Mouse (Mus musculus) liver, embryonic 15.5 days (tissue): ENCODE data around the gene Dph6. TPM values are rescaled to one million over a fixed set of nuclear protein-coding genes. Genes with fewer than 3 reads are reported as not detected.

Experiments used
- ATAC-seq: fragments of 200-750 bp; cut with Nextera tagmentation; 2 replicates; pipeline ENCODE4 v1.8.0; 2017; ENCODE audit warnings: moderate number of reproducible peaks, mild to moderate bottlenecking, moderate library complexity; ENCODE audit not compliant: insufficient read depth
- H3K27ac ChIP-seq: fragments of 300-500 bp; sonication (generic); replicated peaks from 2 replicates; pipeline ENCODE4 v1.5.1; 2015; ENCODE audit warnings: mild to moderate bottlenecking, inconsistent platforms
- H3K27me3 ChIP-seq: fragments of 300-500 bp; sonication (generic); 2 replicates; pipeline ENCODE4 v1.6.1; 2015; ENCODE audit warnings: mild to moderate bottlenecking, inconsistent platforms
- H3K36me3 ChIP-seq: fragments of 300-500 bp; sonication (generic); replicated peaks from 2 replicates; pipeline ENCODE4 v1.6.1; 2015; ENCODE audit warnings: moderate library complexity, mild to moderate bottlenecking, inconsistent platforms
- H3K4me1 ChIP-seq: fragments of 300-500 bp; sonication (generic); replicated peaks from 2 replicates; pipeline ENCODE4 v1.6.1; 2015; ENCODE audit warnings: inconsistent platforms
- H3K4me2 ChIP-seq: fragments of 300-500 bp; sonication (generic); 2 replicates; pipeline ENCODE4 v1.6.1; 2015; ENCODE audit warnings: moderate library complexity, mild to moderate bottlenecking, inconsistent platforms
- H3K4me3 ChIP-seq: fragments of 300-500 bp; sonication (generic); replicated peaks from 2 replicates; pipeline ENCODE4 v1.5.1; 2015; ENCODE audit warnings: mild to moderate bottlenecking, inconsistent platforms
- H3K9ac ChIP-seq: fragments of 300-500 bp; sonication (generic); 2 replicates; pipeline ENCODE4 v1.6.1; 2015; ENCODE audit warnings: moderate library complexity, mild to moderate bottlenecking, inconsistent platforms
- H3K9me3 ChIP-seq: fragments of 300-500 bp; sonication (generic); replicated peaks from 2 replicates; pipeline ENCODE4 v1.6.1; 2016; ENCODE audit warnings: inconsistent platforms
- WGBS: fragments of 180-500 bp; shearing (Covaris S2); methylation state at CpG from one replicate; pipeline ENCODE4 v1.1.7; 2015; ENCODE audit warnings: mixed read lengths; ENCODE audit not compliant: insufficient replicate concordance; 5-methylcytosine and 5-hydroxymethylcytosine counted together
- polyA plus RNA-seq: library from polyadenylated mRNA; unstranded; fragments of >200 nt; fragmentation: Nextera tagmentation; extraction: Ambion mirVana; gene quantifications from 2 replicates; pipeline ENCODE4 v1.2.1, GENCODE M21; 2015

Gene Dph6
- polyA plus RNA-seq, 1 experiment from 2014 or later = 6.9 TPM

- Histone ChIP-seq H3K9ac (no peak overlapping the region), H3K27ac (no peak overlapping the region), H3K36me3 (no peaks in the 10 kb centered on the region), H3K9me3 (no peaks in the 10 kb centered on the region), H3K4me2 (no peak overlapping the region), H3K4me3 (no peak overlapping the region), H3K27me3 (no peaks in the 10 kb centered on the region), H3K4me1 (0 out of 2 replicates have a peak, but pooled peaks cover 4% of the 10 kb centered on the region)
- WGBS = 16% methylated on average over 1 of the region's 1 CpGs
- peak; percentile 37; the same call in 1 of the 2 replicates for ATAC-seq
Measured at GRCm38 (mm10) chr2:114536032-114536431, 118.7 kb downstream of the Dph6 start.

DNA sequence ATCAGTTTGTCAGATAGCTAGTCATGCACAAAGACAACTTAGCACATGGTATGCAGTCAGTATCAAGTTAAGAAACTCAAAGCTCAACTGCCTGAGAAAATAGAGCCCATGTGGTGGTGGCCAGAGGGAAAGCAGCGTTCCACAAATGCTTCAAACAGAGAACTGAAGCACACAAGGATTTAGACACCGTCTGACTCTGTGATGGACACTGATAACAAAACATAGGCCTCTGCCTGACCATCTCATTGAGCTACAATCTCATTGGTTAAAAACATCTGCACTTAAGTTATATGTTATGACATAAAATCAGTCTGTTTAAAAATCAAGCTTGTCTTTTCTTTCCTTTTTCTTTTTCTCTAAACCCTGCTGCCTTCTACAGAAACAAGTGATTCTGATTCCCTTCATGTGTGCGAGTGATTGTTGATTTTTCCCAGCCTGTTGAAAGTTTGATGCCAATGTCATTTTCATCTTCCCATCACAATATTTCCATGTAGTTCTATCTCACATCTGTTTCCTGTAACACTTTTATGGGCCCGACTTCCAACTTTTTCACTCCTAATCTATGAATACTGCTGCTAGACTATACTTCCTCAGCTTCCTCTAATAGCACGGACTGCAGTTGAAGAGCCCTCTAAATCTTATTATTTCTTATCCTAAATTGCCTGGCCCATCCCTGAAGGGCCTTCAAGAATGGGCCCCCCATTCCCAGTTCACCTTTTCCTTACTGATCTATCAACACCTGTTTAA lies 123.6 kb downstream of the Dph6 start:
- H3K9ac ChIP-seq = no peak overlapping the region
- 0 out of 2 replicates have a peak, but pooled peaks cover 4% of the 10 kb centered on the region for H3K4me1 ChIP-seq
- H3K27me3 ChIP-seq = no peaks in the 10 kb centered on the region
- ATAC-seq = no peak
- no peak overlapping the region for H3K4me2 ChIP-seq
- H3K4me3 ChIP-seq = no peak overlapping the region
- H3K9me3 ChIP-seq = no peaks in the 10 kb centered on the region
- no peaks in the 10 kb centered on the region for H3K36me3 ChIP-seq
- WGBS = 46% methylated on average over 5 of the region's 5 CpGs
- H3K27ac ChIP-seq = no peak overlapping the region

DNA sequence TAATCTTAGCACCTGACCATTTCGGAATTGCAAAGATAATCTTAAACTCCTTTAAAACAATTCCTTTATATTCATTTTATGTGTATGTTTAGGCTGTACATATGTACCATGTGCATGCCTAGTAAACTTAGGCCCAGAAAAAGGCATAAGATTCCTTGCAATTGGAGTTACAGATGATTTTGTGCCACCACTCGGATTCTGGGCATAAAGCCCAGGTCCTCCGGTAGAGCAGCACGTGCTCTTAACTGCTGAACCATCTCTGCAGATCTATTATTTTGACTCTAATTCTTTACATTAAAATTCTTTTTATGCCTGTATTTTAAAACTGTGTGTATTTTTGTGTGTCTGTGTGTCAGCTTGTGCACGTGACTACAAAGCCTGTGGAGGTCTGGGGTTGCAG lies 134.3 kb downstream of the Dph6 start:
- no peak overlapping the region for H3K4me3 ChIP-seq
- no peak overlapping the region for H3K27ac ChIP-seq
- no peaks in the 10 kb centered on the region for H3K27me3 ChIP-seq
- no peak for ATAC-seq
- no peaks in the 10 kb centered on the region for H3K4me1 ChIP-seq
- no peaks in the 10 kb centered on the region for H3K36me3 ChIP-seq
- H3K9ac ChIP-seq = no peak overlapping the region
- H3K4me2 ChIP-seq = no peak overlapping the region
- WGBS = 73% methylated on average over 5 of the region's 5 CpGs
- H3K9me3 ChIP-seq = no peaks in the 10 kb centered on the region

DNA sequence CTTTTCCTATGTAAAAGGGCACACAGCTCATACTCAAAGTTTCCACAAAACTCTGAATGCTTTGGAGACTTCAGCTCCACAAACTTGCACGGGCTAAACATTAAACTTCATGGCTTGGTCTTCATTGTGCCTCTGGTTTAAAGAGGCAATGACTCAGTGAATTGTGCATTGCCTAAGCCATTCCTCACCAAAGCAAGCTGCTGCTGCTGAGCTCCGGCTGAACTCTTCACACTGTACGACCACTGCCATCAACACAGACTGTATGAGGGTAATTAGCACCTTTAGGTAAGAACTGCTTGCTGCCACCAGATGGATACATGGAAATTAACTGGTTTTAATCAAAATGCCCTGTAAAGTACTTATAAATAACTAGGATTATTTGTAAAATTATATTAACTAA lies 134.9 kb downstream of the Dph6 start:
- H3K4me3 ChIP-seq = no peak overlapping the region
- H3K9me3 ChIP-seq = no peaks in the 10 kb centered on the region
- H3K4me2 ChIP-seq = no peak overlapping the region
- no peaks in the 10 kb centered on the region for H3K27me3 ChIP-seq
- ATAC-seq = no peak
- WGBS = 73% methylated on average over 3 of the region's 3 CpGs
- H3K4me1 ChIP-seq = no peaks in the 10 kb centered on the region
- H3K36me3 ChIP-seq = no peaks in the 10 kb centered on the region
- no peak overlapping the region for H3K27ac ChIP-seq
- no peak overlapping the region for H3K9ac ChIP-seq

GRCm38 (mm10) chr2:114492398-114492797 lies 162.4 kb downstream of the Dph6 start:
- Histone ChIP-seq H3K36me3 (no peaks in the 10 kb centered on the region), H3K4me3 (no peak overlapping the region), H3K27ac (no peak overlapping the region), H3K27me3 (no peaks in the 10 kb centered on the region), H3K9ac (no peak overlapping the region), H3K4me2 (no peak overlapping the region), H3K9me3 (no peaks in the 10 kb centered on the region), H3K4me1 (no peaks in the 10 kb centered on the region)
- WGBS = 51% methylated on average over 3 of the region's 3 CpGs
- no peak for ATAC-seq

DNA sequence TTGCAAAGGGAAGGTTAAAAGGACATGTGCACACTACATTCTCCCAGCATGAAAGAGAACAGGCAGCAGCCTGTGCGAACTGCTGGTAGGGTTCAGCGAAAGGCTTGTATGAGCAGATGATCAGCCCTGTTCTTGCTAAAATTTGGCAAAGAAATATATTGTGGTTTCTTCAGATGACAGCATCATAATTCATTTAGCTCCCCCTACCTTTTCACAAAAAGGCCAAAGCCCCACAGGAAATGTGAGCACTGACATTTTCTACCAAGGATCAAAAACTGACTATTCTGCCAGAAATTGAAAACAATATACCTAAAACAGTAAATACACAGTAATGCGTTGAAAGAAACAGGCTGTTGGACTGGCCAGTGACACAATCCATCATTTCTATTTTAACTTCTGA lies 162.9 kb downstream of the Dph6 start:
- 59% methylated on average over 3 of the region's 3 CpGs for WGBS
- Histone ChIP-seq H3K27me3 (no peaks in the 10 kb centered on the region), H3K27ac (no peak overlapping the region), H3K4me3 (no peak overlapping the region), H3K4me2 (no peak overlapping the region), H3K36me3 (no peaks in the 10 kb centered on the region), H3K9me3 (no peaks in the 10 kb centered on the region), H3K9ac (no peak overlapping the region), H3K4me1 (no peaks in the 10 kb centered on the region)
- ATAC-seq = no peak

DNA sequence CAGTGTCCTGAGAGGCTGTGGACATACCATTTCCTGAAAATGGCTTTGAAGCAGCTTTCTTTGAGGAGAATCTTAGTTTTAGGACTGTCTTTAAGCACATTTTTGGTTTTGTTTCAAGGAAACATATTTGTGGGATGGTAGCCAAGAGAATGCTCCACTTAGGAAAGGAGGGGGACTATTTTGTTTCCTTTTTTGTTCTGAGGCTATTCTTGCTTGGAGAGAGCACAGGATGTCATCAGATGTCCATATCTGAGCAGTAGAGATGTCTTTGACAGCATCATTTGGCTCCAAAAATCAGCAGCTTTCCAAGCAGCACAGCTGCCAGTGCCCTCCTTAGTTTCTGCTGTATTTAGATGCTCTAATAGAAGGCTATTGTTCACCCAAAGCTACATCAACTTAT lies 167.8 kb downstream of the Dph6 start:
- no peak overlapping the region for H3K9ac ChIP-seq
- H3K4me2 ChIP-seq = no peak overlapping the region
- H3K36me3 ChIP-seq = no peaks in the 10 kb centered on the region
- no peaks in the 10 kb centered on the region for H3K27me3 ChIP-seq
- H3K4me1 ChIP-seq = no peaks in the 10 kb centered on the region
- no peak for ATAC-seq
- H3K27ac ChIP-seq = no peak overlapping the region
- no peaks in the 10 kb centered on the region for H3K9me3 ChIP-seq
- no peak overlapping the region for H3K4me3 ChIP-seq
